Mouse (Mus musculus): ENCODE results near the gene Bnipl. TPM values are rescaled to one million over a fixed set of nuclear protein-coding genes. Genes with fewer than 3 reads are reported as not detected.

The Bnipl gene
- total and polyA plus RNA-seq, 2 experiments from 2014 or later, result not detected

- Histone ChIP-seq H3K9me3 (ENCODE audit: low read length) (no peaks in the 10 kb centered on the region), H3K4me1 (ENCODE audit: insufficient read depth, low read length) (no peaks in the 10 kb centered on the region), H3K9ac (replicated peaks; ENCODE audit: low read length) (no peak overlapping the region), H3K27ac (no peak overlapping the region), H3K27me3 (ENCODE audit: insufficient read depth, low read length) (no peaks in the 10 kb centered on the region), H3K36me3 (ENCODE audit: insufficient read depth, low read length) (peaks cover 10% of the 10 kb centered on the region; the same call in 1 of the 2 replicates), H3K4me2 (ENCODE audit: low read depth, low read length) (no peak overlapping the region), H3K4me3 (ENCODE audit: low read length) (no peak overlapping the region)
- ATAC-seq (no peak), DNase-seq (ENCODE audit: low spot score) (no peak)
- no peak for TF ChIP-seq CTCF (IDR thresholded peaks at IDR 0.05; ENCODE audit: low read depth)
- 92% methylated on average over 4 of the region's 4 CpGs for WGBS
These were observed 42.7 kb downstream of the Bnipl start for GRCm38 (mm10) chr3:95208286-95208685.

DNA sequence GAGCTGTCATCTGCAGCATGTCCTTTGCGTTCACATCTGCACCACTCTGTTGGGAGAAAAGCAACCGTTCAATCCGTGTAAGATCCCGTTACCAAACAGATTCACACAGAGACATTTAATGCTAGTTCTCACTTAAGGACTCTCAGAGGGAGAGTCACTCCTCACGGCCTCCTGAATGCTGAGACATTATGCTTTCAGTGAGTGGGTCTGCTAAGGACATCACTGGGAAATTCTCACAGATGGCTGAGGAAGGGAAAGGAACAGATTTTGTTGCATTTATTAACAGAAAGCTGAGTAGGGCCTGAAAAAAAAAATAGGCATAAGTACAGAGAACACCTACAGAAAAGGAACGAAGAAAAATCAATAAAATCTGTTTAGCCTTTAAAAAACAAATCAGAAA lies 47.1 kb downstream of the Bnipl start:
- ATAC-seq, result no peak
- DNase-seq (ENCODE audit: low spot score), result no peak
- H3K27me3 ChIP-seq (ENCODE audit: insufficient read depth, low read length), result no peaks in the 10 kb centered on the region
- H3K4me2 ChIP-seq (ENCODE audit: low read depth, low read length), result no peak overlapping the region
- 93% methylated on average over 6 of the region's 6 CpGs for WGBS
- no peaks in the 10 kb centered on the region for H3K4me1 ChIP-seq (ENCODE audit: insufficient read depth, low read length)
- H3K9ac ChIP-seq (replicated peaks; ENCODE audit: low read length), result no peak overlapping the region
- peaks cover 29% of the 10 kb centered on the region for H3K36me3 ChIP-seq (ENCODE audit: insufficient read depth, low read length)
- H3K4me3 ChIP-seq (ENCODE audit: low read length), result no peak overlapping the region
- TF ChIP-seq CTCF (IDR thresholded peaks at IDR 0.05; ENCODE audit: low read depth), result no peak
- H3K9me3 ChIP-seq (ENCODE audit: low read length), result no peaks in the 10 kb centered on the region
- H3K27ac ChIP-seq, result no peak overlapping the region

DNA sequence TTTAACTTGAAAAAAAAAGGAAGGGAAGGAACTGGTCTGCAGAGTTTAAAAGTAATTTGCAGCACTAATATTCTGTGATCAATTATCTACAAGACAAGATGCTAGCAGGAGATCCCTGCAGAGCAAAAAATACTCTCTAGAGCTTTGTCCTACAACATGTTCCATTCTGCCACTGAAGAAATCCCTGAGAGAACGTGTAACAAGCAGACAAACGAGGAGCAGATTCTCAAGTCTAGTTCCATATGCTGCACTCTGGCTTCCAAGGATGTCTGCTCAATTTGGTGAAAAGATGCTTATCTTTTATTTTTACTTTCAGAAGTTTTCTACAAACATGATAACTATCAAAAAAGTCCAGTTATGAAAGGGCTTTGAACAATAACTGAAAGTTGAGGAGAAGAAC lies 50.4 kb downstream of the Bnipl start:
- Histone ChIP-seq H3K9me3 (ENCODE audit: low read length) (no peaks in the 10 kb centered on the region), H3K4me3 (ENCODE audit: low read length) (no peak overlapping the region), H3K4me2 (ENCODE audit: low read depth, low read length) (no peak overlapping the region), H3K27me3 (ENCODE audit: insufficient read depth, low read length) (no peaks in the 10 kb centered on the region), H3K36me3 (ENCODE audit: insufficient read depth, low read length) (peaks cover 38% of the 10 kb centered on the region), H3K27ac (no peak overlapping the region), H3K9ac (replicated peaks; ENCODE audit: low read length) (no peak overlapping the region), H3K4me1 (ENCODE audit: insufficient read depth, low read length) (no peaks in the 10 kb centered on the region)
- TF ChIP-seq CTCF (IDR thresholded peaks at IDR 0.05; ENCODE audit: low read depth), result no peak
- no peak for DNase-seq (ENCODE audit: low spot score)
- no peak for ATAC-seq
- 66% methylated on average over 2 of the region's 2 CpGs for WGBS

DNA sequence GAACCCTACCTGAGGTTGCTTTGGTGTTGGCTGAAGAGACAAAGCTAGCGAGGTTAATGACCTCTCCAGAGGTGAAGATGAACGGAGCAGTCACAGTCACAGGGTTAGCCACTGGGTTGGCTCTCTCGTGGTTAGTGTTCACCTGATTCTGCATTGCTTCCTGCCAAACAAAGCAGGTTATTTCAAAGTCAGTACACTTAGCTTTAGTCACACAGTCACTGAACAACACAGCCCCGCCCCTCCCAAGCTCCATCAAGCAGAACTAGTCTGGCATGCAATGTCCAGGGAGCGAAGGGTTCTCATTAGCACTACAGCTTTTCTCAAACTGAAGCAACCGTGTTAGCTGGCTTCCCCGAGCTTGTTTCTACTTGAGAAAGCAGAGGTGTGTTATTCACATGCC lies 50.9 kb downstream of the Bnipl start:
- H3K4me2 ChIP-seq (ENCODE audit: low read depth, low read length), result no peak overlapping the region
- DNase-seq (ENCODE audit: low spot score) (no peak), ATAC-seq (no peak)
- 77% methylated on average over 7 of the region's 7 CpGs for WGBS
- no peak overlapping the region for H3K4me3 ChIP-seq (ENCODE audit: low read length)
- H3K27ac ChIP-seq, result no peak overlapping the region
- H3K4me1 ChIP-seq (ENCODE audit: insufficient read depth, low read length), result no peaks in the 10 kb centered on the region
- peaks cover 42% of the 10 kb centered on the region for H3K36me3 ChIP-seq (ENCODE audit: insufficient read depth, low read length)
- TF ChIP-seq CTCF (IDR thresholded peaks at IDR 0.05; ENCODE audit: low read depth), result no peak
- H3K27me3 ChIP-seq (ENCODE audit: insufficient read depth, low read length), result no peaks in the 10 kb centered on the region
- no peak overlapping the region for H3K9ac ChIP-seq (replicated peaks; ENCODE audit: low read length)
- no peaks in the 10 kb centered on the region for H3K9me3 ChIP-seq (ENCODE audit: low read length)

- peaks cover 35% of the 10 kb centered on the region for H3K36me3 ChIP-seq (ENCODE audit: insufficient read depth, low read length)
- no peaks in the 10 kb centered on the region for H3K4me1 ChIP-seq (ENCODE audit: insufficient read depth, low read length)
- H3K4me2 ChIP-seq (ENCODE audit: low read depth, low read length), result no peak overlapping the region
- TF ChIP-seq CTCF (IDR thresholded peaks at IDR 0.05; ENCODE audit: low read depth), result no peak
- no peak overlapping the region for H3K9ac ChIP-seq (replicated peaks; ENCODE audit: low read length)
- no peak overlapping the region for H3K4me3 ChIP-seq (ENCODE audit: low read length)
- no peak for ATAC-seq
- H3K27ac ChIP-seq, result no peak overlapping the region
- H3K9me3 ChIP-seq (ENCODE audit: low read length), result no peaks in the 10 kb centered on the region
- no peaks in the 10 kb centered on the region for H3K27me3 ChIP-seq (ENCODE audit: insufficient read depth, low read length)
- WGBS, result 85% methylated on average over 1 of the region's 1 CpGs
- DNase-seq (ENCODE audit: low spot score), result no peak
These were observed 51.9 kb downstream of the Bnipl start for GRCm38 (mm10) chr3:95199101-95199500.

- no peak overlapping the region for H3K27ac ChIP-seq
- H3K4me2 ChIP-seq (ENCODE audit: low read depth, low read length), result no peak overlapping the region
- H3K36me3 ChIP-seq (ENCODE audit: insufficient read depth, low read length), result peaks cover 30% of the 10 kb centered on the region
- TF ChIP-seq CTCF (IDR thresholded peaks at IDR 0.05; ENCODE audit: low read depth), result no peak
- no peaks in the 10 kb centered on the region for H3K9me3 ChIP-seq (ENCODE audit: low read length)
- H3K4me1 ChIP-seq (ENCODE audit: insufficient read depth, low read length), result no peaks in the 10 kb centered on the region
- no peak overlapping the region for H3K4me3 ChIP-seq (ENCODE audit: low read length)
- no peak overlapping the region for H3K9ac ChIP-seq (replicated peaks; ENCODE audit: low read length)
- ATAC-seq, result no peak
- no peak for DNase-seq (ENCODE audit: low spot score)
- no peaks in the 10 kb centered on the region for H3K27me3 ChIP-seq (ENCODE audit: insufficient read depth, low read length)
- 84% methylated on average over 2 of the region's 2 CpGs for WGBS
These were observed 55.2 kb downstream of the Bnipl start for GRCm38 (mm10) chr3:95195772-95196171.

- Histone ChIP-seq H3K27me3 (ENCODE audit: insufficient read depth, low read length) (no peaks in the 10 kb centered on the region), H3K36me3 (ENCODE audit: insufficient read depth, low read length) (peaks cover 34% of the 10 kb centered on the region), H3K27ac (no peak overlapping the region), H3K4me2 (ENCODE audit: low read depth, low read length) (no peak overlapping the region), H3K4me3 (ENCODE audit: low read length) (no peak overlapping the region), H3K9ac (replicated peaks; ENCODE audit: low read length) (no peak overlapping the region), H3K9me3 (ENCODE audit: low read length) (no peaks in the 10 kb centered on the region), H3K4me1 (ENCODE audit: insufficient read depth, low read length) (no peaks in the 10 kb centered on the region)
- ATAC-seq (no peak), DNase-seq (ENCODE audit: low spot score) (peak; percentile 46)
- no peak for TF ChIP-seq CTCF (IDR thresholded peaks at IDR 0.05; ENCODE audit: low read depth)
- 55% methylated on average over 6 of the region's 6 CpGs for WGBS
These were observed 56.3 kb downstream of the Bnipl start for GRCm38 (mm10) chr3:95194721-95195135.

Other genes starting within 250 kb of the Bnipl start
- gene Zfp687, start 235.7 kb downstream of the Bnipl start, total RNA-seq (2014; rRNA removed), result 34.1 and 35.4 TPM in 2 replicates
- gene Zfp687, start 235.7 kb downstream of the Bnipl start, polyA plus RNA-seq (2015; fragmentation: Nextera tagmentation; extraction: Ambion mirVana), result 17.3 and 18.0 TPM in 2 replicates
- 208 and 210 TPM in 2 replicates for gene Psmd4, start 208.6 kb downstream of the Bnipl start, total RNA-seq (2014; rRNA removed)
- 267 and 272 TPM in 2 replicates for gene Psmd4, start 208.6 kb downstream of the Bnipl start, polyA plus RNA-seq (2015; fragmentation: Nextera tagmentation; extraction: Ambion mirVana)
- gene Pip5k1a, start 144.3 kb downstream of the Bnipl start, total RNA-seq (2014; rRNA removed), result 15.5 and 18.5 TPM in 2 replicates
- 12.4 and 14.7 TPM in 2 replicates for gene Pip5k1a, start 144.3 kb downstream of the Bnipl start, polyA plus RNA-seq (2015; fragmentation: Nextera tagmentation; extraction: Ambion mirVana)
- 52.7 and 53.6 TPM in 2 replicates for gene Vps72, start 140.2 kb downstream of the Bnipl start, total RNA-seq (2014; rRNA removed)
- 121 and 123 TPM in 2 replicates for gene Vps72, start 140.2 kb downstream of the Bnipl start, polyA plus RNA-seq (2015; fragmentation: Nextera tagmentation; extraction: Ambion mirVana)
- gene Tmod4, start 126.7 kb downstream of the Bnipl start, total RNA-seq (2014; rRNA removed), result 0.43 and 0.73 TPM in 2 replicates
- 1.1 and 1.5 TPM in 2 replicates for gene Tmod4, start 126.7 kb downstream of the Bnipl start, polyA plus RNA-seq (2015; fragmentation: Nextera tagmentation; extraction: Ambion mirVana)
- 44.6 and 56.7 TPM in 2 replicates for gene Scnm1, start 117.2 kb downstream of the Bnipl start, total RNA-seq (2014; rRNA removed)
- gene Scnm1, start 117.2 kb downstream of the Bnipl start, polyA plus RNA-seq (2015; fragmentation: Nextera tagmentation; extraction: Ambion mirVana), result 72.1 and 75.7 TPM in 2 replicates
- 33.4 and 38.5 TPM in 2 replicates for gene Lysmd1, start 117.1 kb downstream of the Bnipl start, total RNA-seq (2014; rRNA removed)
- gene Lysmd1, start 117.1 kb downstream of the Bnipl start, polyA plus RNA-seq (2015; fragmentation: Nextera tagmentation; extraction: Ambion mirVana), result 39.2 and 42.4 TPM in 2 replicates
- gene Tnfaip8l2, start 108.8 kb downstream of the Bnipl start, total RNA-seq (2014; rRNA removed), result 1.9 and 2.3 TPM in 2 replicates
- gene Tnfaip8l2, start 108.8 kb downstream of the Bnipl start, polyA plus RNA-seq (2015; fragmentation: Nextera tagmentation; extraction: Ambion mirVana), result 3.1 and 3.6 TPM in 2 replicates
- 127 and 172 TPM in 2 replicates for gene Sema6c, start 90.7 kb downstream of the Bnipl start, total RNA-seq (2014; rRNA removed)
- gene Sema6c, start 90.7 kb downstream of the Bnipl start, polyA plus RNA-seq (2015; fragmentation: Nextera tagmentation; extraction: Ambion mirVana), result 15.6 and 16.4 TPM in 2 replicates
- 8.6 and 9.2 TPM in 2 replicates for gene Gabpb2, start 33.3 kb downstream of the Bnipl start, total RNA-seq (2014; rRNA removed)
- 2.6 and 2.9 TPM in 2 replicates for gene Gabpb2, start 33.3 kb downstream of the Bnipl start, polyA plus RNA-seq (2015; fragmentation: Nextera tagmentation; extraction: Ambion mirVana)
- 60.4 and 62.4 TPM in 2 replicates for gene Cdc42se1, start 22.5 kb downstream of the Bnipl start, total RNA-seq (2014; rRNA removed)
- 54.0 and 56.4 TPM in 2 replicates for gene Cdc42se1, start 22.5 kb downstream of the Bnipl start, polyA plus RNA-seq (2015; fragmentation: Nextera tagmentation; extraction: Ambion mirVana)
- 347 and 357 TPM in 2 replicates for gene Mllt11, start 19.0 kb downstream of the Bnipl start, total RNA-seq (2014; rRNA removed)
- 446 and 473 TPM in 2 replicates for gene Mllt11, start 19.0 kb downstream of the Bnipl start, polyA plus RNA-seq (2015; fragmentation: Nextera tagmentation; extraction: Ambion mirVana)
- 0.14 and 1.4 TPM in 2 replicates for gene Gm128, start 9.6 kb downstream of the Bnipl start, total RNA-seq (2014; rRNA removed)
- 0.49 and 0.61 TPM in 2 replicates for gene Gm128, start 9.6 kb downstream of the Bnipl start, polyA plus RNA-seq (2015; fragmentation: Nextera tagmentation; extraction: Ambion mirVana)
- 31.1 and 31.8 TPM in 2 replicates for gene Mindy1, start 30.2 kb upstream of the Bnipl start, total RNA-seq (2014; rRNA removed)
- 32.6 and 33.8 TPM in 2 replicates for gene Mindy1, start 30.2 kb upstream of the Bnipl start, polyA plus RNA-seq (2015; fragmentation: Nextera tagmentation; extraction: Ambion mirVana)
- 72.7 and 77.4 TPM in 2 replicates for gene Prune1, start 30.9 kb upstream of the Bnipl start, total RNA-seq (2014; rRNA removed)
- 56.6 and 60.4 TPM in 2 replicates for gene Prune1, start 30.9 kb upstream of the Bnipl start, polyA plus RNA-seq (2015; fragmentation: Nextera tagmentation; extraction: Ambion mirVana)
- gene Anxa9, start 56.0 kb upstream of the Bnipl start, total RNA-seq (2014; rRNA removed), result 0.31 TPM in 1 of 2 replicates, not detected in the other
- 0.28 and 0.48 TPM in 2 replicates for gene Anxa9, start 56.0 kb upstream of the Bnipl start, polyA plus RNA-seq (2015; fragmentation: Nextera tagmentation; extraction: Ambion mirVana)
- 43.7 and 64.0 TPM in 2 replicates for gene Cers2, start 63.6 kb upstream of the Bnipl start, total RNA-seq (2014; rRNA removed)
- gene Cers2, start 63.6 kb upstream of the Bnipl start, polyA plus RNA-seq (2015; fragmentation: Nextera tagmentation; extraction: Ambion mirVana), result 87.4 and 90.5 TPM in 2 replicates
- 36.6 and 50.8 TPM in 2 replicates for gene Setdb1, start 106.0 kb upstream of the Bnipl start, total RNA-seq (2014; rRNA removed)
- gene Setdb1, start 106.0 kb upstream of the Bnipl start, polyA plus RNA-seq (2015; fragmentation: Nextera tagmentation; extraction: Ambion mirVana), result 26.4 and 26.5 TPM in 2 replicates
- gene 4930558C23Rik, start 151.6 kb upstream of the Bnipl start, total RNA-seq (2014; rRNA removed), result not detected in 2 replicates
- not detected in 2 replicates for gene 4930558C23Rik, start 151.6 kb upstream of the Bnipl start, polyA plus RNA-seq (2015; fragmentation: Nextera tagmentation; extraction: Ambion mirVana)
- gene Arnt, start 183.2 kb upstream of the Bnipl start, total RNA-seq (2014; rRNA removed), result 16.0 and 16.7 TPM in 2 replicates
- gene Arnt, start 183.2 kb upstream of the Bnipl start, polyA plus RNA-seq (2015; fragmentation: Nextera tagmentation; extraction: Ambion mirVana), result 9.6 and 11.6 TPM in 2 replicates
- 4.9 and 6.7 TPM in 2 replicates for gene Ctsk, start 248.1 kb upstream of the Bnipl start, total RNA-seq (2014; rRNA removed)
- 11.6 TPM in 2 replicates for gene Ctsk, start 248.1 kb upstream of the Bnipl start, polyA plus RNA-seq (2015; fragmentation: Nextera tagmentation; extraction: Ambion mirVana)

Data from hindbrain, postnatal 0 days (tissue).